Mouse (Mus musculus): ENCODE measurements around the gene Rtf2. TPM values are rescaled to one million over a fixed set of nuclear protein-coding genes. Genes with fewer than 3 reads are reported as not detected.

Gene Rtf2
- total RNA-seq (2014; rRNA removed): 35.0 and 37.0 TPM in 2 replicates
- 31.5 and 36.3 TPM in 2 replicates for polyA plus RNA-seq (2012; rRNA removed)

GRCm38 (mm10) chr2:172439843-172440639 is at the start of gene Rtf2:
Gene Rtf2 (plus strand): TSS chr2:172440556.
- Histone ChIP-seq H3K4me1 (ENCODE audit: control insufficient read depth, insufficient read depth, low read length) (peaks cover 10% of the 10 kb centered on the region), H3K9ac (ENCODE audit: low read depth, low read length) (peak within 1 kb of the TSS; percentile 84), H3K27me3 (ENCODE audit: control insufficient read depth, insufficient read depth, low read length) (no peaks in the 10 kb centered on the region), H3K79me2 (ENCODE audit: control insufficient read depth, insufficient read depth, low read length) (peaks cover 11% of the 10 kb centered on the region; the same call in 1 of the 2 replicates), H3K4me3 (ENCODE audit: insufficient read depth, low read depth, low read length) (peak within 1 kb of the TSS; percentile 87), H3K27ac (replicated peaks; ENCODE audit: insufficient read depth, low read depth, low read length) (peak within 1 kb of the TSS; percentile 93), H3K36me3 (ENCODE audit: control insufficient read depth, insufficient read depth, low read length) (no peaks in the 10 kb centered on the region)
- WGBS: 3% methylated on average over 35 of the region's 35 CpGs
- TF ChIP-seq POLR2A (IDR thresholded peaks at IDR 0.05; ENCODE audit: extremely low read depth, insufficient read depth, low read length) (0 out of 2 replicates have a peak, but pooled peaks have one; percentile 48), CTCF (IDR thresholded peaks at IDR 0.05; ENCODE audit: low read depth, low read length) (no peak)
- DNase-seq (ENCODE audit: extremely low read depth, low read depth, low spot score): peak; percentile 96

- no peak overlapping the region for H3K4me3 ChIP-seq (ENCODE audit: insufficient read depth, low read depth, low read length)
- H3K36me3 ChIP-seq (ENCODE audit: control insufficient read depth, insufficient read depth, low read length): no peaks in the 10 kb centered on the region
- H3K79me2 ChIP-seq (ENCODE audit: control insufficient read depth, insufficient read depth, low read length): no peaks in the 10 kb centered on the region
- no peaks in the 10 kb centered on the region; the same call in 1 of the 2 replicates for H3K4me1 ChIP-seq (ENCODE audit: control insufficient read depth, insufficient read depth, low read length)
- DNase-seq (ENCODE audit: extremely low read depth, low read depth, low spot score): no peak
- no peak overlapping the region for H3K9ac ChIP-seq (ENCODE audit: low read depth, low read length)
- H3K27ac ChIP-seq (replicated peaks; ENCODE audit: insufficient read depth, low read depth, low read length): no peak overlapping the region
- TF ChIP-seq CTCF (IDR thresholded peaks at IDR 0.05; ENCODE audit: low read depth, low read length) (no peak), POLR2A (IDR thresholded peaks at IDR 0.05; ENCODE audit: extremely low read depth, insufficient read depth, low read length) (no peak)
- 76% methylated on average over 10 of the region's 10 CpGs for WGBS
- H3K27me3 ChIP-seq (ENCODE audit: control insufficient read depth, insufficient read depth, low read length): no peaks in the 10 kb centered on the region
Measured at GRCm38 (mm10) chr2:172392041-172392521, 48.3 kb upstream of the Rtf2 start.

GRCm38 (mm10) chr2:172393391-172394051 is 46.8 kb upstream of the Rtf2 start, which contains the start of gene Cass4:
Gene Cass4 (plus strand): TSS chr2:172393794.
- TF ChIP-seq POLR2A (IDR thresholded peaks at IDR 0.05; ENCODE audit: extremely low read depth, insufficient read depth, low read length) (no peak), CTCF (IDR thresholded peaks at IDR 0.05; ENCODE audit: low read depth, low read length) (no peak)
- Histone ChIP-seq H3K79me2 (ENCODE audit: control insufficient read depth, insufficient read depth, low read length) (no peaks in the 10 kb centered on the region), H3K27ac (replicated peaks; ENCODE audit: insufficient read depth, low read depth, low read length) (no peak within 1 kb of the TSS), H3K36me3 (ENCODE audit: control insufficient read depth, insufficient read depth, low read length) (no peaks in the 10 kb centered on the region), H3K27me3 (ENCODE audit: control insufficient read depth, insufficient read depth, low read length) (no peaks in the 10 kb centered on the region), H3K9ac (ENCODE audit: low read depth, low read length) (no peak within 1 kb of the TSS), H3K4me3 (ENCODE audit: insufficient read depth, low read depth, low read length) (no peak within 1 kb of the TSS), H3K4me1 (ENCODE audit: control insufficient read depth, insufficient read depth, low read length) (no peaks in the 10 kb centered on the region; the same call in 1 of the 2 replicates)
- DNase-seq (ENCODE audit: extremely low read depth, low read depth, low spot score): no peak
- 21% methylated on average over 13 of the region's 13 CpGs for WGBS

GRCm38 (mm10) chr2:172394052-172394392 is 46.3 kb upstream of the Rtf2 start:
- no peak for DNase-seq (ENCODE audit: extremely low read depth, low read depth, low spot score)
- H3K4me3 ChIP-seq (ENCODE audit: insufficient read depth, low read depth, low read length): no peak overlapping the region
- no peaks in the 10 kb centered on the region for H3K27me3 ChIP-seq (ENCODE audit: control insufficient read depth, insufficient read depth, low read length)
- 72% methylated on average over 2 of the region's 2 CpGs for WGBS
- TF ChIP-seq POLR2A (IDR thresholded peaks at IDR 0.05; ENCODE audit: extremely low read depth, insufficient read depth, low read length): no peak
- TF ChIP-seq CTCF (IDR thresholded peaks at IDR 0.05; ENCODE audit: low read depth, low read length): no peak
- no peaks in the 10 kb centered on the region for H3K36me3 ChIP-seq (ENCODE audit: control insufficient read depth, insufficient read depth, low read length)
- H3K27ac ChIP-seq (replicated peaks; ENCODE audit: insufficient read depth, low read depth, low read length): no peak overlapping the region
- no peaks in the 10 kb centered on the region; the same call in 1 of the 2 replicates for H3K4me1 ChIP-seq (ENCODE audit: control insufficient read depth, insufficient read depth, low read length)
- no peak overlapping the region for H3K9ac ChIP-seq (ENCODE audit: low read depth, low read length)
- no peaks in the 10 kb centered on the region for H3K79me2 ChIP-seq (ENCODE audit: control insufficient read depth, insufficient read depth, low read length)

GRCm38 (mm10) chr2:172394671-172395070 is 45.7 kb upstream of the Rtf2 start:
- Histone ChIP-seq H3K36me3 (ENCODE audit: control insufficient read depth, insufficient read depth, low read length) (no peaks in the 10 kb centered on the region), H3K4me3 (ENCODE audit: insufficient read depth, low read depth, low read length) (no peak overlapping the region), H3K27me3 (ENCODE audit: control insufficient read depth, insufficient read depth, low read length) (no peaks in the 10 kb centered on the region), H3K9ac (ENCODE audit: low read depth, low read length) (no peak overlapping the region), H3K4me1 (ENCODE audit: control insufficient read depth, insufficient read depth, low read length) (no peaks in the 10 kb centered on the region; the same call in 1 of the 2 replicates), H3K27ac (replicated peaks; ENCODE audit: insufficient read depth, low read depth, low read length) (no peak overlapping the region), H3K79me2 (ENCODE audit: control insufficient read depth, insufficient read depth, low read length) (no peaks in the 10 kb centered on the region)
- no peak for TF ChIP-seq POLR2A (IDR thresholded peaks at IDR 0.05; ENCODE audit: extremely low read depth, insufficient read depth, low read length)
- no peak for TF ChIP-seq CTCF (IDR thresholded peaks at IDR 0.05; ENCODE audit: low read depth, low read length)
- no peak for DNase-seq (ENCODE audit: extremely low read depth, low read depth, low spot score)
- 90% methylated on average over 4 of the region's 4 CpGs for WGBS
